Mouse (Mus musculus): ENCODE results near the gene Ufsp2. TPM values are rescaled to one million over a fixed set of nuclear protein-coding genes. Genes with fewer than 3 reads are reported as not detected.

Gene Ufsp2
- polyA plus RNA-seq, 1 experiment = not detected

DNA sequence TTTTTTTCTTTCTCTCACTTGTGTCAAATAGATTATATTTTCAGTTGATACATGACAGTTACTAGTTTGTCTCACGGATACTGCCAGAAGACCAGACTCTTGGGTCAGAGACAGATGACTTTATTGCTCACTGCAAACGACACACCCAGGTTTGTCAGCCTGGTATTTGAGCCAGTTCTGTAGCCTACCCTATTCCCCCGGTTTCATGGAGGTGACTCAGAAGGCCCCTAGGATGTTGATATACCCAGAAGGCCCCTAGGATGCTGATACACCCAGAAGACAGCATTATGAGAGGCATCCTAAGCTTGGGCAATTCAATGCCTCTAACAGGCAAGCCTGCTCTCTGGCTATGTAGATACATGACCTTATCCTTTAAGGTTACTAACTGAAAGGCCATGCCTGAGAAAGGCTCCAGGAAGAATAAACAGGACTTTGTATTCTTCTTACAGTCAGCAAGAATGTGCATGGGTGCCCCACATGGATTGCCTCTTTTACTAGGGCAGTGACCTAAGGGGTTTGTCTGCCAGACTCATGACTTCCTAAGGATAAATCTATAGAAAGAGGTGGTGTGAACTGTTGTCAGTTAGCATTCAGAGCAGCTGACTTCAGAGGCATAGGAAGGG lies 31.8 kb downstream of the Ufsp2 start:
- Histone ChIP-seq H3K4me1 (ENCODE audit: control insufficient read depth, insufficient read depth, low read length) (peaks cover 4% of the 10 kb centered on the region), H3K4me3 (ENCODE audit: insufficient read depth, low read depth, low read length) (no peak overlapping the region), H3K27ac (ENCODE audit: insufficient read depth, low read depth, low read length) (no peak overlapping the region)
- TF ChIP-seq CTCF (IDR thresholded peaks at IDR 0.05; ENCODE audit: insufficient read depth, low read depth, low read length) (no peak), POLR2A (IDR thresholded peaks at IDR 0.05; ENCODE audit: insufficient read depth, low read depth, low read length) (no peak)
- WGBS = 77% methylated on average over 3 of the region's 3 CpGs

DNA sequence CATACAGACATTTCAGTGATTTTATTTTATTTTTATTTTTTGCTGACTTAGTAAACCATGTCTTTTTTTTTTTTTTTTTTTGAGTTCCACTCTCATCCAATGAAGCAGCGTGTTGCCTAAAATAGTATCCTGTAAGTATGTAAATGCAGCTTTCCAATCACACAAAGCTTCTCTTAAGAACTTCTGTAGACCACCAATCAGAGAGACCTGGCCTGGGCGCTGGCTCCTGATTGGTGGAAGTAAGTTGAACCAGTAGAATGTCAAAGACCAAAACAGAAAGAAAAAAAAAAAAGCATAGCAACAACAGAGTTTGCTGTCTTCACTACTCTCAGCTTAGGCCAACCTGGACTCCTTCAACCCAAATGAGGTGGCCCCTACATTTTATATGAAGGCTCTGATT lies 35.0 kb downstream of the Ufsp2 start:
- TF ChIP-seq CTCF (IDR thresholded peaks at IDR 0.05; ENCODE audit: insufficient read depth, low read depth, low read length) (no peak), POLR2A (IDR thresholded peaks at IDR 0.05; ENCODE audit: insufficient read depth, low read depth, low read length) (no peak)
- Histone ChIP-seq H3K27ac (ENCODE audit: insufficient read depth, low read depth, low read length) (peak overlapping the region; percentile 71), H3K4me1 (ENCODE audit: control insufficient read depth, insufficient read depth, low read length) (peaks cover 4% of the 10 kb centered on the region), H3K4me3 (ENCODE audit: insufficient read depth, low read depth, low read length) (no peak overlapping the region)
- 60% methylated on average over 2 of the region's 2 CpGs for WGBS

DNA sequence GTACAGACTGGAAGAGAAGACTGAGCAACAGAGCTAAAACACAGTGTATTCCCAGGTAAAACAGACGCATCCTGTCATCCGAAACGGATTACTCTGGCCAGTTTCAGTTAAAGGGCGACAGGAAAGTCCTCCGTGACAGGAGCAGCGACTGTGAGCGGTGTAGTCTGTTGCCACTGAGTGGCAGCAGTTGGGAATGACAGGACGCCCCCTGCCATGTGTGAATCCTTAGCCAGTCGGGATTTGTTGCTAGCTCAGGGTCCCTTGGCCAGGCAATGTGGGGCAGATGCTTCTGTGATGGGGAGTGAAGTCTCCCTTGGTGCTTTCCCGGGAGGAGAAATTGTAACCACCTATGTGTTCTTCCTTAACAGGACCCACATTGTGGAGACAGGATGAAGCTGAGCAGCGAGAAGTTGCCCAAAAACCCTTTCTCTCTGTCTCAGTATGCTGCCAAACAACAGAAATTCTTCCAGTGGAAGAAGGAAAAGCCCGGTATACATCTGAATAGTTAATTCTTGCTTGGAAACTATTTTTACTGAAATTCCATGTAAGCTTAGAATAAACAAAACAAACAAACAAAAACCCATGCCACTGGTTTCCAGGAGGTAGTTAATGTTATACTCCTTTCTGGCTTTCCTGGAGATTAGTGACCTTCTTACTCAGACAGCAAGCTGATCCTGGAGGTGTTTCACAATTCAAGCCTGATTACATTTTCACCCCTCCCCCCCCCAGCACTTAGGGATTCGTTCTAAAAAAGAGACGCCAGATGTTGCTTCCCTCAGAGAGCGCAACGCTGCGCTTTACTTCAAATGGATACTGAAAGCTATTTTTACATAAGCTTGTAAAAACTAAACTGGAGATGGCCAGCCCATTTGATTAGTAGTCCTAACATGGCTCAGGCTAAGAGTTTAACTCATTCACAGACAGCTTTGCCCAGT lies 35.7 kb downstream of the Ufsp2 start:
- 6% methylated on average over 17 of the region's 17 CpGs for WGBS
- Histone ChIP-seq H3K27ac (ENCODE audit: insufficient read depth, low read depth, low read length) (peak overlapping the region; percentile 72), H3K4me1 (ENCODE audit: control insufficient read depth, insufficient read depth, low read length) (peaks cover 4% of the 10 kb centered on the region), H3K4me3 (ENCODE audit: insufficient read depth, low read depth, low read length) (peak overlapping the region; percentile 10; the same call in 1 of the 2 replicates)
- TF ChIP-seq POLR2A (IDR thresholded peaks at IDR 0.05; ENCODE audit: insufficient read depth, low read depth, low read length) (no peak), CTCF (IDR thresholded peaks at IDR 0.05; ENCODE audit: insufficient read depth, low read depth, low read length) (no peak)

DNA sequence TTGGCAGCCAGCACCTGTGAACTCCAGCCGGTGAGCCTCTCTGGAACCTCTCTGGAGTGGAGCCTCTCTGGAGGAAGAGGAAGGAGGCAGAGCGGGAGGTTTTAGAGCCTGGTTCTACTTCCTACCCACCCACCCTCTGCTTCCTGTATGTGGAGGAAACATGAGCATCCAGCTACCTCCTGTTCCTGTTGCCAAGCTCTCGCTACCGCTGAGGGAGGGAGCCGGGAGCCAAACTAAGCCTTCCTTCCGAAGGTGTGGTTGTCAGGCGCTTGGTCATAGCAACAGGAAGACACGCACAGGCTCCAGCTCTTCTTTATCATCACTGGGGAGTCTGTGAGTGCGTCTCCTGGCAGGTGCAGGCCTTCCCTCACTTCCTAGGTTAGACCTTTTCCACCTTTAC lies 46.9 kb downstream of the Ufsp2 start:
- Histone ChIP-seq H3K4me1 (ENCODE audit: control insufficient read depth, insufficient read depth, low read length) (no peaks in the 10 kb centered on the region), H3K4me3 (ENCODE audit: insufficient read depth, low read depth, low read length) (no peak overlapping the region), H3K27ac (ENCODE audit: insufficient read depth, low read depth, low read length) (no peak overlapping the region)
- 89% methylated on average over 9 of the region's 9 CpGs for WGBS
- TF ChIP-seq CTCF (IDR thresholded peaks at IDR 0.05; ENCODE audit: insufficient read depth, low read depth, low read length) = no peak
- no peak for TF ChIP-seq POLR2A (IDR thresholded peaks at IDR 0.05; ENCODE audit: insufficient read depth, low read depth, low read length)

DNA sequence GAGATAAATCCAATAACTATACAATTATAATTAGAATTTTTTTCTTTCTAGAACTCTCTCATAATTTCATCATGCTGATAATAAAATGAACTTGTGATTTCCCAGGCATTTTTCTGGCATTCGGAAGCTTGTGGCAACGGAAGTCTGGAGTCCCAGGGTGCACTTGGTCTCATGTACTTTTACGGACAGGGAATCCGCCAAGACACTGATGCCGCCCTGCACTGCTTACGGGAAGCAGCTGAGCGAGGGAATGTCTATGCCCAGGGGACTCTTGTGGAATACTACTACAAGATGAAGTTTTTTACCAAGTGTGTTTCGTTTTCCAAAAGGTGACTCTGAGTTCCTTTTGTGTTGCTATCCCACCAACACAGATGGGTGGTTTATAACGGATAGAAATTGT lies 47.4 kb downstream of the Ufsp2 start:
- 94% methylated on average over 9 of the region's 9 CpGs for WGBS
- no peaks in the 10 kb centered on the region for H3K4me1 ChIP-seq (ENCODE audit: control insufficient read depth, insufficient read depth, low read length)
- no peak overlapping the region for H3K27ac ChIP-seq (ENCODE audit: insufficient read depth, low read depth, low read length)
- H3K4me3 ChIP-seq (ENCODE audit: insufficient read depth, low read depth, low read length) = no peak overlapping the region
- no peak for TF ChIP-seq CTCF (IDR thresholded peaks at IDR 0.05; ENCODE audit: insufficient read depth, low read depth, low read length)

DNA sequence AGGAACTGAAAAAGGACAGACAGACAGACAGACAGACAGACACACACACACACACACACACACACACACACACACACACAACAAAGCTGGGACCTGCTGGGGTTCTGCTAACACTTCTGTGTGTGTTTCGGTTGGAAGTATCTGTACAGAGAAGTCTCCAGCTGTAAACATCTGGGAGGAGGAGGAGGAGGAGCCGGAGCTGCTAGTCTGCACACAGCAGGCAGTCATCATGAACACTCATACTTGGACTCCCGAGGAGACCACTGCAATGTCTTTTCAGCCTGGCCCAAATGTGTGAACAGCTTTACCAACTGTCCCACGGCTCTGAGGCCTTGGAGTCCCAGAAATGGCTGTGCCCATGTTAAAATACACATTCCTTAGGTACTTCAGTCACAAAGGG lies 49.1 kb downstream of the Ufsp2 start:
- Histone ChIP-seq H3K4me1 (ENCODE audit: control insufficient read depth, insufficient read depth, low read length) (no peaks in the 10 kb centered on the region), H3K4me3 (ENCODE audit: insufficient read depth, low read depth, low read length) (no peak overlapping the region), H3K27ac (ENCODE audit: insufficient read depth, low read depth, low read length) (no peak overlapping the region)
- 56% methylated on average over 4 of the region's 4 CpGs for WGBS
- TF ChIP-seq POLR2A (IDR thresholded peaks at IDR 0.05; ENCODE audit: insufficient read depth, low read depth, low read length) = no peak
- TF ChIP-seq CTCF (IDR thresholded peaks at IDR 0.05; ENCODE audit: insufficient read depth, low read depth, low read length) = no peak

DNA sequence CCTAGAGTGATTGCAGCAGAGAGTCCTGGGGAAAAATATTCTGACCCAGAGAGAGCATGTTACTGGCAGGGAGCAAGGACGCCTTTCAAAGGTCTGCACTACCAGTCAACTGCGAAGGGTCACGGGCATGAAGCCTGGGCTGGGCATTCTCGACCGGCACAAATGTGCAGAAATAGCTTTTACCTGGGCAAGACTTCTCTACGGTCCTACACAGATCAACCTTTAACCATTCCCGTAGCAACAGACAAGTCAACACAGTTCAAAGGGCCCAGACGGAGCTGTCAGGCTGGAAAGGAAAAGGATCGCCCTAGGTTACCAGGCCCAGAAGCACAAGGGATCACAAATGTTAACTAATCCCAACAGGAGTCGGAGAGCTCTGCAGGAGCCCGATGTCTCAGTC lies 60.9 kb downstream of the Ufsp2 start:
- WGBS = 86% methylated on average over 11 of the region's 11 CpGs
- TF ChIP-seq POLR2A (IDR thresholded peaks at IDR 0.05; ENCODE audit: insufficient read depth, low read depth, low read length) (no peak), CTCF (IDR thresholded peaks at IDR 0.05; ENCODE audit: insufficient read depth, low read depth, low read length) (no peak)
- Histone ChIP-seq H3K27ac (ENCODE audit: insufficient read depth, low read depth, low read length) (no peak overlapping the region), H3K4me3 (ENCODE audit: insufficient read depth, low read depth, low read length) (no peak overlapping the region), H3K4me1 (ENCODE audit: control insufficient read depth, insufficient read depth, low read length) (0 out of 2 replicates have a peak, but pooled peaks cover 5% of the 10 kb centered on the region)

DNA sequence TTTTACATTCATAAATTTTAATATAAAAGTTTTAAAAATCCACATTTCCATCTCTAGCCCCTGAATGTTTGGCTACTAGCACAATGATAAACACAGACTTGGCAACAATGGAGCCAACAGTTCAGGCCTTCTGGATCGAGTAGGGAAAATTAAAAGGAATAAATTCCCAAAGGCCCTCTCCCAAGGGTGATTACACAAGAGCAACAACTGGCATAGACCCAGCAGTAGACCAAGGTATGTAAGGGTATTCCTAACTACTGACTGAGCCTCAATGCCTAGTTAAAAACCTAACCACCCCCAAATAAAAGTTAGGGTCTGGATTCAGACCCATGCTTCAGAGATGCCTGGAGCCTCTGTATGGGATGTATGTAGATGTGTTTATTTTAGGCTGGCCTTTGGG lies 64.3 kb downstream of the Ufsp2 start:
- Histone ChIP-seq H3K4me1 (ENCODE audit: control insufficient read depth, insufficient read depth, low read length) (0 out of 2 replicates have a peak, but pooled peaks cover 5% of the 10 kb centered on the region), H3K4me3 (ENCODE audit: insufficient read depth, low read depth, low read length) (no peak overlapping the region), H3K27ac (ENCODE audit: insufficient read depth, low read depth, low read length) (no peak overlapping the region)
- TF ChIP-seq CTCF (IDR thresholded peaks at IDR 0.05; ENCODE audit: insufficient read depth, low read depth, low read length) (no peak), POLR2A (IDR thresholded peaks at IDR 0.05; ENCODE audit: insufficient read depth, low read depth, low read length) (no peak)
- 29% methylated on average over 1 of the region's 1 CpGs for WGBS

DNA sequence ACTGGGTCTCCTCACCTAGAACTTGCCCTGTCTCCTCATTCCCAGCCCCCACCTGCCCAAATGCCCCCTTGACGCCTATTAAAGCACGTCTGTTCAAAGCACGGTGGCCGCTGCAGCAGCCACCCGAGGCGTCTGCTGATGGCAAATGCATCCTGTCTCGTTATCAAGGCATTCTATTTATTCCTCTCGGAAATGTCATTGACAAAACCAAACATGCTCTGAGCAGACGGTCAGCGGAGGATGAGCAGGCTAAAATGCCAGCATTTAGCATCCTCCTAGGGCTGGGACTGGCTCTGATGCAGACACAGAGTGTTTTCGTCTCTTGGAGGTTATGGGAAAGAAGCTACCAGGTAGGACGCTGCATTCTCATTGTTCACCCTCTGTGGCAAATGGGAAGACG lies 64.9 kb downstream of the Ufsp2 start:
- no peak overlapping the region for H3K27ac ChIP-seq (ENCODE audit: insufficient read depth, low read depth, low read length)
- no peak for TF ChIP-seq CTCF (IDR thresholded peaks at IDR 0.05; ENCODE audit: insufficient read depth, low read depth, low read length)
- TF ChIP-seq POLR2A (IDR thresholded peaks at IDR 0.05; ENCODE audit: insufficient read depth, low read depth, low read length) = no peak
- no peak overlapping the region for H3K4me3 ChIP-seq (ENCODE audit: insufficient read depth, low read depth, low read length)
- H3K4me1 ChIP-seq (ENCODE audit: control insufficient read depth, insufficient read depth, low read length) = 0 out of 2 replicates have a peak, but pooled peaks cover 5% of the 10 kb centered on the region
- WGBS = 74% methylated on average over 13 of the region's 13 CpGs

Other genes with a start within 250 kb of the Ufsp2 start
- not detected in 2 replicates for gene Pdlim3, start 90.1 kb upstream of the Ufsp2 start, polyA plus RNA-seq (2012; ENCODE audit: insufficient read depth, insufficient read length, low replicate concordance, missing spikeins)
- not detected in 2 replicates for gene Ccdc110, start 40.9 kb upstream of the Ufsp2 start, polyA plus RNA-seq (2012; ENCODE audit: insufficient read depth, insufficient read length, low replicate concordance, missing spikeins)
- gene 1700029J07Rik, start 276 bp upstream of the Ufsp2 start, polyA plus RNA-seq (2012; ENCODE audit: insufficient read depth, insufficient read length, low replicate concordance, missing spikeins) = not detected in 2 replicates
- gene Lrp2bp, start 23.8 kb downstream of the Ufsp2 start, polyA plus RNA-seq (2012; ENCODE audit: insufficient read depth, insufficient read length, low replicate concordance, missing spikeins) = not detected in 2 replicates
- gene Ankrd37, start 30.2 kb downstream of the Ufsp2 start, polyA plus RNA-seq (2012; ENCODE audit: insufficient read depth, insufficient read length, low replicate concordance, missing spikeins) = not detected in 2 replicates
- gene Cfap97, start 176.2 kb downstream of the Ufsp2 start, polyA plus RNA-seq (2012; ENCODE audit: insufficient read depth, insufficient read length, low replicate concordance, missing spikeins) = not detected in 2 replicates
- gene Snx25, start 176.6 kb downstream of the Ufsp2 start, polyA plus RNA-seq (2012; ENCODE audit: insufficient read depth, insufficient read length, low replicate concordance, missing spikeins) = not detected in 2 replicates
- gene Slc25a4, start 235.8 kb downstream of the Ufsp2 start, polyA plus RNA-seq (2012; ENCODE audit: insufficient read depth, insufficient read length, low replicate concordance, missing spikeins) = 159 and 241 TPM in 2 replicates

All from olfactory bulb, adult 2 months (tissue).